Mouse (Mus musculus) erythroblast, adult 5-6 weeks (primary cell): Measurements from ENCODE around the gene Rgs12. TPM values are rescaled to one million over a fixed set of nuclear protein-coding genes. Genes with fewer than 3 reads are reported as not detected.
A peak's percentile ranks its signal among the peaks of the same experiment; 100 is the strongest.

Experiments
- ATAC-seq: replicated peaks from 2 replicates; pipeline ENCODE4 v1.8.0; 2016; ENCODE audit warnings: moderate number of reproducible peaks, mild to moderate bottlenecking, moderate TSS enrichment, inconsistent platforms; ENCODE audit not compliant: poor library complexity, low FRiP score, severe bottlenecking
- total RNA-seq, 2 experiments: library from RNA; stranded (forward) in 1 of 2; stranded (reverse) in 1 of 2; fragments of 150-400 nt in 1 of 2; fragments of 200-764, 138-1000 nt in 1 of 2; gene quantifications; 2 replicates each; pipeline versions ENCODE4 v1.2.3 to v1.2.4; 2015 to 2017; ENCODE audit warnings: low replicate concordance in 2 of 2

Rgs12 gene
- 6.7 and 13.6 TPM in 2 replicates for total RNA-seq (2015; ENCODE audit: low replicate concordance)
- 23.3 and 25.0 TPM in 2 replicates for total RNA-seq (2017; ENCODE audit: low replicate concordance)

DNA sequence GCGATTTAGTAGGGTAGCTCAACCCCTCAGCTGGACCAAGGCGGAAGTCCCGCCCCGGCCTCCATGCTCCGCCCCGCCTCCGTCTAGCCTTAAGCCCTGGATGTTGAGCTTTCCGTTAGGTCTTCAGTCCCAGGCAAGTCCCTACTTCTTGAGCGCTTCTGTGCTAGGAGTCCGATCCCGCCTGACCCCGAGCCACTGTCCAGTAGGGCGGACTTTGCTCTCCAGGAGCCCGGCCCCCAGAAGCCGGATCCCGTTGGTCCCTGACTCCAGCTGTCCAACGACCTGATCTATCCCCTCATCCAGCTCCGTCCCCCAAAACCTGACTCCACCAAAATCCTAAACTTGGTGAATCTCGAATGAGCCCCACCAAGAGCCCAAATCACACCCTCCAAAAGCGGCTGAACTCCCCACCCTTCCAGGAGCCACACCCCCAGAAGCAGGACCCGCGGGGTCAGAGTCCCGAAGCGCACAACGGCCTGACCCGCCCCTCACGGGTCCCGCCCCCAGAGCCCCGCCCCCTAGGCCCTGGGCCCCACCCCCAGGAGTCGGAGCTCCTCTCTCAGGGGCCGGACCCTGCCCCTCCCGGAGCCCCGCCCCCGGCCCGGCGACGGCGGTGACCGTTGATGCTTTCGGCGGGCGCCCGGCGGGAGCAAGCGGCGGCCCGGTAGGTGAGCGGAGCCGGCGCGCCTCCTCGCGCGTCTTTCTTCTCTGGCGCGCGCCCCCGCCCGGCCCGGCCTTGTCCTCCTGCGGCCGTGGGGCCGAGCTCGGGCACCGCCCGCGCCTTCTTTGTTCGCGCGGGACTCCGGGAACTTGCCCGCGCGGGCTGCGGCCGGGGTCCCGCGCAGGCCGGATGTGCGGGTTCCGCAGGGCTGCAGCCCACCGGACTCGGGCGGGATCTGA lies at the start of gene Rgs12:
Gene Rgs12, plus strand, starts transcription at position 585 of the 900 bp plus-strand sequence.
- peak; percentile 84 for ATAC-seq

DNA sequence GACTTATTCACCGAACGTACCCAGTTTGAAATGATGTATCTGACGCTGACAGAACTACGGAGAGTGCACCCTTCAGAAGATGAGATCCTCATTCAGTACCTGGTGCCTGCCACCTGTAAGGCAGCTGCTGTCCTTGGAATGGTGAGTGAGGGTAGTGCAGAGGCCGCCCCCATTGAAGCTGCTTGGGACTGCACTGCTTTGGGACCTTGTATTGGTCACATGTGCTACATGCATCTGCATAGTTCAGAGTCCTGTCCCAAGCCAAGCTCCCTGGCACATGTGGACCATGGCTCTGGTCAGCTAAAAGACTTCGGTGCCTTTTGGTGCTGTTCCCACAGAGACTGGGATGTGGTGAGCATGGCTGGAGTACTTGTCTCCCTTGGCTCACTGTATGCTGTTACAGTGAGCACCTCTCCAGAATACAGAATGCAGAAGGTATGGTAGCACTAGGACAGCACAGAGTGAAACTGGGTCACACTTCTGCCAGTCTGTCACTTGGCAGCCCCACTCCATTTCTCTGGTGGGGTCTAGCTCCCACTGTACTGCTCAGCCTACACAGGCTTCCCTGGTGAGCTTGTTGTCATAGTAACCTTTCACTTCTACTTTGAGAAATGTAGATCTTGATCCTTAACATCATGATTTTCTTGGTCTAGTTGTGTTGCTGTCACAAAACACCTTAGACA lies 49.3 kb upstream of the Rgs12 start:
- no peak for ATAC-seq

DNA sequence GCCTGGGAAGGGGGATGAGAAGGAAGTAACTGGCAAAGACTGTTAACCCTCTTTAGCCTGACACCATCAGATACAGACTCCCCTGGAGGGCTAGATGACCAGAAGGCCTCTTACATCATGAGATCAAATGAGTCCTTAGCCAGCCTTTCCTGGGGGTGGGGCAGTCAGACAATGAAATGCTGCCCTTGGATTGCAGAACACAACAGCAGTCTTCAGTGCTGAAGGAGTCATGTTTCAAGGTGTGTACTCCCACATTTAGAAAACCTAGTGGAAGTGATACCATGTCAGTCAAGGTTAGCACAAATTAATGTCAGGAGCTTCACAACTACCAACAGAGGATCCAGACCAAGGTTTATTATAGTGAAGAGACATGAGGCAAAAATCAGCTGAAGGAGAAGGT lies 46.9 kb upstream of the Rgs12 start:
- no peak for ATAC-seq

DNA sequence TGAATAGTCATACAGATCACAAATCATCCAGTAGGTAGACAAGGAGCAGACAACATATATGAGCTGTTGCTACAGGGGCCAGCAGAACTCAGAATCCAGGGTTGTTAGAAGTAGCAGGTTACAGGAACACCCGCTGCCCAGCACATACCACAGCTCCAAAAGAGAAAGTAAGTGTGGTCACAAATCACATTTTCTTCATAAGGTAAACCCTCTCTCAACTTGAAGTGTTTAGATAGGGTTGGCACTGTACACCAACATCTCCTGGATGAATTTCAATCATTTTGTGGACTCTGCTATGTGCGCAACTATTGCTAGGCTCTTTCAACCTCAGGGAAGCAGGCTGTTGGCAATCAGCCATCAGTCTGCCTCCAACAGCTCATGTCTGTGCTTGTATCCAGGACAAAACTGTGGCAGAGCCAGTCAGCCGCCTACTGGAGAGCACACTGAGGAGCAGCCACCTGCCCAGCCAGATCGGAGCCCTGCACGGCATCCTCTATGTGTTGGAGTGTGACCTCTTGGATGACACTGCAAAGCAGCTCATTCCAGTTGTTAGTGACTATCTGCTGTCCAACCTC lies 46.3 kb upstream of the Rgs12 start:
- no peak for ATAC-seq

DNA sequence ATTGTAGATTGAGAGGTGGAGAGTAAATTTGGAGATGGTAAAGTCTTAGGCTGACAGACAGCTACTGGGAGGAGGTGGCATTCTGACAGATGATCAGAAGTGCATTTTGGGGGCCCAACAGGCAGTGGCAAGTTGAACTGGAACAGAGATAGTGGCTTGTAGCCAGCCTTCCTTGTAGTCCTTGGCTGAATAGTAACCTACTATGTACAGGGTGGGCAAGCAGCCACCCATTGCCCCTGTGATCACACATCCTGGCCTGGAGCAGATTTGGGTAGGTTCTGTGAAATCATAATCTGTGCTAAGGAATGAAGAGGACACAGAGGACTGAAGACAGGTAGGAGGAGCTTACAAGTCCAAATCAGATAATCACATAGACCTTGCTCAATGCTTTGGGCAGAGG lies 44.8 kb upstream of the Rgs12 start:
- no peak for ATAC-seq

DNA sequence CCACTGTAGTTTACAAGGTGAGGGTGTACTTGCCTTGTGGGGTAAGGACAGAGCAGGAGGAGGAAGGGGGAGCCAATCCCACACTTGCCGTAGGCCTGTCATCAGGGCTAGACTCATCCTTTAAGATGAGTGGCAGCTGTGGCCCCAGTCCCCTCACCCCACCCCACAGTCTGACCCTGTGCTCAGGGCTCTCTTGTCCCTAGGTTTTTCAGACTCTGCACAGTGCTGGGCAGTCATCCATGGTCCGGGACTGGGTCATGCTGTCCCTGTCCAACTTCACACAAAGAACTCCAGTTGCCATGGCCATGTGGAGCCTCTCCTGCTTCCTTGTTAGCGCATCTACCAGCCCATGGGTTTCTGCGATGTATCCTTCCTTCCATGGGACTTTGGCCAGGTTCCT lies 42.0 kb upstream of the Rgs12 start:
- no peak for ATAC-seq

DNA sequence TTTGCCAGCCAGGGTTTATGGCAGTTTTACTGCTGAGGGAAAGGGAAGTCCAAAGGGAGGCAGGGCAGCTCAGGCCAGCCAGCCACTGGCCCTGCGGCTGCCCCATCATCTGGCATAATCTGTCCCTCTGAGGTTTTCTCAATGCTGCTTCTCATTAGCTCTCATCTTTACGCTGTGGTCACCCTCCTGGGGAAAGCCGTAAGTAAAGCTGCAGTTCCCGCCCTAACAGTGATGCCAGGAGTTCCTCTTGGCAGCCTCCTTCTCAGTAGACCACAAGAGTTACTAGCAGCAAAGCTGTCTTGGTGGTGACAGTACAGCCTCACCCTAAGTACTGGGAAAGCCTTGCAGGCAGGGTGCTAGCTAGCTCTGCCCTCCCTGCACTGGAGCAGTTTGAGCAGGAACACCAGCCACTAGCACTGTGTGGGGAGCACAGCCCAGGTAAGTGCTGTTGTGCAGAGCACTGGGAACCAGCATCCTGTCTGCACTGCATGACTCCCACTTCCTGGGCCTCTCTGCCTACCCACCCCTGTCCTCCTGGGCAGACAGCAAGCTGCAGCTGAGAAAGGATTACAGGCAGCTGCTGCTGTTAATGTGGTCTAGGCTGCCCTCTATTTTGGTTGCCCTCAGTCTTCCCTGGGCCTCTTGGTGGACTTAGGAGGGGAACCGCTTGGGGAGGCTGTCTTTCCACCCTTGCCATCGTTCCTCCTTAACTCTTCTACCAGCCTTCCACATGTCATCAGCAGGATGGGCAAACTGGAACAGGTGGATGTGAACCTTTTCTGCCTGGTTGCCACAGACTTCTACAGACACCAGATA lies 41.1 kb upstream of the Rgs12 start, which contains the start of gene Msantd1:
Gene Msantd1, plus strand, starts transcription at position 103 of the 816 bp plus-strand sequence.
- no peak for ATAC-seq

DNA sequence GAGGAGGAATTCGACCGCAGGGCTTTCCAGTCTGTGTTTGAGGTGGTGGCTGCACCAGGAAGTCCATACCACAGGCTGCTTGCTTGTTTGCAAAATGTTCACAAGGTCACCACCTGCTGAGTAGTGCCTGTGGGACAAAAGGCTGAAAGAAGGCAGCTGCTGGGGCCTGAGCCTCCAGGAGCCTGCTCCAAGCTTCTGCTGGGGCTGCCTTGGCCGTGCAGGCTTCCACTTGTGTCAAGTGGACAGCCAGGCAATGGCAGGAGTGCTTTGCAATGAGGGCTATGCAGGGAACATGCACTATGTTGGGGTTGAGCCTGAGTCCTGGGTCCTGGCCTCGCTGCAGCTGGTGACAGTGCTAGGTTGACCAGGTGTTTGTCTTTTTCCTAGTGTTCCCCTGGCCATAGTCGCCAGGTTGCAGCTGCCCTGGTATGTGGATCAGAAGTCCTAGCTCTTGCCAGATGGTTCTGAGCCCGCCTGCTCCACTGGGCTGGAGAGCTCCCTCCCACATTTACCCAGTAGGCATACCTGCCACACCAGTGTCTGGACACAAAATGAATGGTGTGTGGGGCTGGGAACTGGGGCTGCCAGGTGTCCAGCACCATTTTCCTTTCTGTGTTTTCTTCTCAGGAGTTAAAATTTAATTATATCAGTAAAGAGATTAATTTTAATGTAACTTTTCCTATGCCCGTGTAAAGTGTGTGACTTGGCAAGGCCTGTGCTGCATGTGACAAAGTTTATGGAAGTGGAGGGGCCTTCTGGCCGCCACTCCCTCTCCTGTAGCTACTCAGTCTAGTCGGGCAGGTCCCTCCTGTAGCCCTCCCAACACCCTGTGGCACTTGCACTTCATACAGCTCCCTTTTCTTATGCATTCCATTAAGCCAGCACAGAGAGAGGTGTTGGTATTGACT lies 40.3 kb upstream of the Rgs12 start:
- peak; percentile 8; the same call in 1 of the 2 replicates for ATAC-seq

DNA sequence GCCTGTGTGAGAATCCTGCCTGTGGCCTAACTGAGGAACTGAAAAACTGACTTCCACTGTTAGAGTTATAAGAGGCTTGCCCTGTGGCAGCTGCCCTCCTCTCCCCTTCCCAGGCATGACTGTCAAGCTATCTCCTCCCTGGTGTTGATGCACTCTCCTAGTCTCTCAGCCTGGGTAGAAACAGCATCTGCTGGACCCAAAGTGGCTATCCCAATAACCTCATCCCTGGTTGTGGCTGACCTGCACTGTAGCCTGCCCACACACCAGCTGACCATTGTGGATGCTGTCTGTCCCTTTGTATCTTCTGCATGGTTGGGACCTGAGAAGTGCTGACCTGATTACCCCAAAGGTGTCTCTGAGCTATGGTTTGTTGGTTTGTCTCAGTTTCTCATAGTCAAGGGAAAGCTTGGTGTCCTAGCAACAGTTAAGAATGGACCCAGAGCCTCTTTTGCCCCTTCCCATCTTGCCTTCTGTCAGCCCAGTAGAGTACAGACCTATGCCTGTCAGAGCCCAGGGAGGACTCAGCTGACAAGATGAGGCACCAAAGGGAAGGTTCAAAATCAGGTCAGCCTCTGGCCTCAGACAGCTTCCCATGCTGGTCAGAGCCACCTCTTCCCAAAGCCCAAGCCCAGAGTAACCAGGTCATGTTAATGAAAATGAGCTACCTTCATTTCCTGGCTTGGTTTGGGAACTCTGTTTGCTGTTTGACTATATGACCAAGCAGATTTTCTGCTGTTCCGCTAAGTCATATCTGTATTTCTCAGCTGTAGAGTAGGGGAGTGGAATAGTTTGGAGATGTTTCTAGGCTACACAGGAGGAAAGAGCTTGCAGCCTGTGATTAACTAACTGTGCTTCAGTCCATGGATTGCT lies 39.4 kb upstream of the Rgs12 start:
- ATAC-seq: peak; percentile 84

DNA sequence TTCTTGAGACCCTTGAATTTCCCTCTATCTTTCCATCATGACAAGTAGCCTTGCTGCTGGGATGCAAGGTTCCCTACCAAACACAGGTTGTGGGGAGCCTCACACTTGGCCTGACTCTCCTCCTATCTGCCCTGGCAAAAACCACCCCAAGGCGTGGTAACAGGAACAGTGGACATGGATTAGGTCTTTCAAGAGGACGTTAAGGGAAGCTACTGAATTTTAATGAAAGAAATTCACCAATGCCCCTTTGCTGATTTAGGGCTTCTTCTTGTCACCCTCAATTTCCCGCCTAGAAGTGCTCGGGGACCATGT lies 38.8 kb upstream of the Rgs12 start:
- ATAC-seq: peak; percentile 54

DNA sequence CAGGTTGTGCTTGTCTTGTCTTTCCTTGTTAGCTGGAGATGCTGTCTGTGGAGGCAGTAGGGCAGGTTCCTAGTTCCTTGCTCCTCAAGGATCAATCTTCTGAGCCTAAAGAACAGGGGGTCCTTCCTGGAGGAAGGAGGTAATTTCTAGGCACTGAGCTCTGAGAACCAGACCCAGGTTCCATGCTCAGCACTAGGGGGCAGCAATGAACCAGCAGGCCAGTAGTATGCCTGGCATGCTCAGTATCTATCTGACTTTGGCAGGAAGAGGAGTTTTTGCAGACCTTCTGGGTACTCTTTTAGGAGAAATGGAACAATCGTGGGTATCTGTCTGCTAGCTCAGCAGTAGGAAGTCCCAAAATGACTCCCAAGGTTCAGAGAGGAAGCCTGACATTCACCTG lies 33.4 kb upstream of the Rgs12 start:
- peak; percentile 80 for ATAC-seq

DNA sequence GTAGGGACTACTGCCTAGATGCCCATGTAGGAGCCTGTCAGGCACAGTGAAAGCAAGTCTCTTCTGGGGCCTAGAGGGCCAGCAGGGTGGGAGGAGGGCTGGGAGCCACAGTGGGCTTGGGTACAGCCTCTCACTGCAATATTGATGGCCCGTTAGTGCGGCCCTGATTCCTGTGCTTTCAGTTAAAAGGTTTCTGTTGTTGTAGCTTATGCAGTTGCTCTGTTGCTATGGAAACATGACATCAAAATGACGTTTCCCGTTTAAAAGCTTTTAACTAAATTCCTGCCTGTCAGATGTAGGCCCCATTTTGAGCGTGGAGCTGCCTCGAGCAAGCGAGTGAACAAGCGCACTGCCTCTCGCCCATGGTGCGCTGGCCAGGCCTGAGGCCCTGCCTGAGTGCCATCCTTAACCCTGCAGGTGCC lies 32.0 kb upstream of the Rgs12 start:
- ATAC-seq: no peak

DNA sequence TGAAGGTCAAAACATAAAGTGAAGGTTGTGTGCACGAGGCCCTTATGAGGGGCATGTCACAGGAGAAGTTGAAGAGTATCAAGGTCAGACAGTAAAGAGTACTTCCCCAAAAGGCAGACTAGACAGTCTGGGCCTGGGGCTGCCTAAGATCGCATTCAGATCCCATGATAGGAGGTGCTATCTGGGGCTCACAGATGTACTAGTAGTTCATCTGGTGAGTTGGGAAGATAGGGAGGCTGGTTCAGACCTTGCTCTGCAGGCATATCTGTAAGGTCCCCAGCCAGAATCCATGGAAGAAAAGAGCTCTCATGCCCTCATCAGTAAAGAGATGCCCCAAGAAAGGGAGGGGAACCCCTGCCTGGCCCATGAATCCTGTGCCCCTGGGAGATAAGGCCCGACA lies 30.5 kb upstream of the Rgs12 start:
- ATAC-seq: peak; percentile 11; the same call in 1 of the 2 replicates

DNA sequence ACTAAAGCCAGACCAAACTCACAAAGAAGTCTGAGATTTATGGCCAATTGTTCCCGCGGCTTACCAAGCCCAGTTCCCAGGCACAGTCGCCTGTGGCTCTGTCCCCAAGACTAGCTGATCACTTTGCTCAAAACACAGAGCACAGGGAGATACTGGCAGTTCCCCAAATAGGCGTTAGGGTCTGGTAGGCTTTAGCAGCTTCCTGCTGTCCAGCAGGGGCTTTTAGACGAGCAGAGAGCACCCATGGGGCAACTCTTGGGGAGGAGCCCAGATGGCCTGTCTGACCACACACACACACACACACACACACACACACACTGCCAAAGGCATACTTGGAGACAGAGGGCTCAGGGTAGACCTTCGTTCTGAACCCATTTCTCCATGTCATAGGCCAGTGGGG lies 26.7 kb upstream of the Rgs12 start:
- ATAC-seq: no peak

DNA sequence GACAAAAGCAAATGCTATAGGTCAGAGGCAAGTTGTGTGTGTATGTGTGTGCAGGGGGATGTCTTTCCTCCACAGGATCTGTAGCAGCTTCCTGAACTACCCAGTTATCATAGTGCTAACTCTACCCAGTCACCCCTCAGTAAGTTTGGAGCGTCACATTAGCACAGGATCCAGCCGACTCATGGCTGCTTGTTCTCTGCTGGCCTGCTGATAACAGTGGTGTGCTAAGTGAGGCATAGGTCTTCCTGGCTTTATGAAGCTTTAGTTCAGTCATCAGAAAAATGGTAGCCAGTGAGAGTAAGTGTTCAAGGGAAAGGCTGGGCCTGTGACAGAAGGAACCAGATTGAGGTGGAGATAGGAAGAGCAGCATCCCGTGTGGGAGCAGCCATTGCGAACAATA lies 25.3 kb upstream of the Rgs12 start:
- ATAC-seq: peak; percentile 82

DNA sequence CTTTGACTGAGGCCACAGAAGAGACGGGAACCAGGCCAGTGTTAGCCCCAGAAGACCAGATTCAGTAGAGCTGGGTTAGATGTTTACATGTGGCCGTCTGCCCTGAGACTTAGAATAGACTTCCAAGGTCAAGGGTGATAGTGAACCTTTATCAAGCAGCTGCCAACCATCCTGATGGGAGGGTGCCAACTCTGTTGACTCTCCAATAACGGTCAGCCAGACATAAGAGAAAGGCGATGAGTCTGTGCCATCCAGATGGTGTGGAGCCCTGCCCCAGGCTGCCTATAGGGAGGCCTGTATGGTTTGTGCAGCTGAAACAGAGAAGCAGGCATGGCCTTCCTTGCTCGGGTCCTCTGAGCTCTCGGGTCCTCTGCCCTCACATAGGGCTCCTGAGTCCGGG lies 24.7 kb upstream of the Rgs12 start:
- ATAC-seq: peak; percentile 80

DNA sequence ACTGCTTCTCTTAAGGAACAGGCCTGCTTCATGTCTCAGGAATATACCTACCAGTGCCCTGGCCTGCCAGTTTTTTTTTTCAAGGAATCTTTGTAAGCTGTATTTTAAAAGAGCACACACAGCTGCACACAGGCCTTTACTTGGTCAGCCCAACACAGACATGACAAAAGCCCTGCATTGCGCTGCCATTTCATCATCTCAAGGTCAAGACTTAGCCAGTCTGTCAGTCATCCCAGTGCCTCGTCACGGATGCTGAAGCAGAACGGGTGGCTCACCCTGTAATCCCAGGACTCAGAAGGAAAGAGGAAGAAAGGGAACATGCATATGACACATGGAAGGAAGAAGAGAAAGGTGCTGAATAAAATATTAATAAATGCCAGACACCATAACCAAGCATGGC lies 21.6 kb upstream of the Rgs12 start:
- no peak for ATAC-seq
